Mouse (Mus musculus) gastrocnemius, adult 2 months (tissue): ENCODE measurements around the gene Art3. TPM values are rescaled to one million over a fixed set of nuclear protein-coding genes. Genes with fewer than 3 reads are reported as not detected.

Experiments
- DNase-seq: peaks from one replicate; pipeline ENCODE4 v3.0.0; 2022
- H3K27ac ChIP-seq: fragments of 200-600 bp; 2 replicates; pipeline ENCODE4 v1.8.1; 2022; ENCODE audit warnings: mild to moderate bottlenecking
- H3K4me3 ChIP-seq: fragments of 200-600 bp; 2 replicates; pipeline ENCODE4 v1.8.1; 2022; ENCODE audit warnings: mild to moderate bottlenecking, moderate library complexity
- CTCF ChIP-seq: fragments of 200-600 bp; IDR thresholded peaks from 2 replicates; pipeline ENCODE4 v1.8.1; 2022; ENCODE audit warnings: antibody characterized with exemption, mild to moderate bottlenecking, moderate library complexity
- intact Hi-C: fragments of 180-260 bp; cut with DNase I; formaldehyde crosslinking; loops from one replicate; pipeline ENCODE4 v1.15.1; 2025
- total RNA-seq, 2 experiments: library from RNA; stranded (reverse); gene quantifications; 2 replicates each; pipeline ENCODE4 v1.2.3; 2021

Art3 gene
- total RNA-seq, 2 experiments from 2014 or later = 394 to 399 TPM

DNA sequence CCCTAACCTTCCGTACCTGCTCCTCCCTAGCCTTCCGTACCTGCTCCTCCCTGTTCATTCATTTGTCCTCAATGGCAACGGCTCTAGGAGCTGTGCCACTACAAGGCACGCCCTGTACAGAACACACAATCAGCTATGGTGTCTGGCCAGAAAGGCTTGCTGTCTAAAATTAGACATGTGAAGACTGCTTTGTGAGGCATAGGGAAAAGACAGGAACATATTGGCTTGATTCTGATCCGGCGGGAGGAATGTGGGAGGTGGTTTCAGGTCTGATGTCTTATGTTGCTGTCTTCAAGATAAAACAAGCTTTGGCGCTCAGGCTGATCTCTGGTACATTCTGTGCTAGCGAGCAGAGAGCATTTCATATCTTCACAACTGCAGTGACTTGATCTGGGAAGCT is 59.0 kb downstream of the Art3 start:
- H3K27ac ChIP-seq = peak overlapping the region; percentile 91
- H3K4me3 ChIP-seq = peak overlapping the region; percentile 68
- DNase-seq = peak; percentile 58
- TF ChIP-seq CTCF = no peak
- intact Hi-C loops = no loop called here

DNA sequence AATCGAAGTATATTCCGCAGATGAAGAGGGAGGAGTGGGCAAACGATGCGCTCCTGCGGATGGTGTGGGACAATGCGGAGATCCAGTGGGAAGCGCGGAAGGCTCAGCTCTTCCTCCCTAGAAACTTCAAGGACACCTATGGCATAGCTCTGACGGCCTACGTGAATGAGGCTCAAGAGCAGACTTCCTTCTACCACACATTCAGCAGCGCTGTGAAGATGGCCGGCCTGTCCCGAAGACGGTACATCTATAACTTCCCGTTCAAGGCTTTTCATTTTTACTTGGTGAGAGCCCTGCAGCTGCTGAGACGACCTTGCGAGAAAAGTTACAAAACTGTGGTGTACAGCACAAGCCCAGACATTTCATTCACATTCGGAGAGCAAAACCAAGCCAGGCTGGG is 60.9 kb downstream of the Art3 start:
- no peak for DNase-seq
- Histone ChIP-seq H3K27ac (peak overlapping the region; percentile 91), H3K4me3 (peak overlapping the region; percentile 68)
- intact Hi-C loops = no loop called here
- TF ChIP-seq CTCF = no peak

DNA sequence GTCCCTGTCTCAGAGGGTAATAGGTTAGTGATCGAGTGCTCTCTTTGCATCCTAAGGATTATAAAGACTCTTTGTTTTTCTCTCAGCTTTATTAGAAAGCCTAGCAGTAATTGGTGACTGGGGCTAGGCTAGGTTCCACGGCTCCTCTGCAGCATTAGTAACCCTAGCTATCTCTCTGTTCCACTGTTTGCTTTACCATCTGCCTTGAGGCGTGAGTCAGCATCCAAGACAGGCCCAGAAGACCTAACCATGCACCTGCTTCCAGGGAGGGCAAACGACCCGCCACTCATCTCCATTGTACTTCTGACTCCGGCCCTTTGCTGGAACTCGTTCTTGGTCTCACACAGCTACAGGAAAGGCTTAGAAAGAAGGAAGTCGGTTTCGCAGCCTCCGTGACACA is 62.2 kb downstream of the Art3 start:
- H3K27ac ChIP-seq = peak overlapping the region; percentile 91
- intact Hi-C loops = no loop called here
- peak overlapping the region; percentile 68 for H3K4me3 ChIP-seq
- no peak for DNase-seq
- TF ChIP-seq CTCF = no peak

DNA sequence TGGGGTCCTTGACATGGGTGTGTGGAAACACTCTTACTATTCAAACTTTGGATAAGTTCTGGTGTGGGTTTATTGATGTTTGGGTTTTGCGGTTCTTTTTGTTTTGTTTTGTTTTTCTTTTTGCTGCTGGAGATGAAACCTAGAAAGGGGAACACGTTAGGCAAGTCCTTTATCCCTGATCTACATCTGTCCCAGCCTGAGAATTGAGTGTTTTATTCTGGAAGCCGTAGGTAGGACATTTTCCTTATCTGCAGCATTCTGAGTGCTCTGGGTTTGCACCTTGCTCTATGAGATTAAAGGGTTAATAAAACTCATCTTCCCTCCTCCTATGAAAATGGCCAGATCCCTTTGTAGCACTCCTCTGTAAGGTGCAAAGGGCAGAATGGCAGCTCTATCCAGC is 64.1 kb downstream of the Art3 start:
- no peak for TF ChIP-seq CTCF
- peak overlapping the region; percentile 38 for H3K27ac ChIP-seq
- no peak for DNase-seq
- intact Hi-C loops = loop anchor here (5.0 kb wide), 1 partner anchor 83 kb away; the partner anchor contains the start of gene Sdad1
- H3K4me3 ChIP-seq = no peak overlapping the region

DNA sequence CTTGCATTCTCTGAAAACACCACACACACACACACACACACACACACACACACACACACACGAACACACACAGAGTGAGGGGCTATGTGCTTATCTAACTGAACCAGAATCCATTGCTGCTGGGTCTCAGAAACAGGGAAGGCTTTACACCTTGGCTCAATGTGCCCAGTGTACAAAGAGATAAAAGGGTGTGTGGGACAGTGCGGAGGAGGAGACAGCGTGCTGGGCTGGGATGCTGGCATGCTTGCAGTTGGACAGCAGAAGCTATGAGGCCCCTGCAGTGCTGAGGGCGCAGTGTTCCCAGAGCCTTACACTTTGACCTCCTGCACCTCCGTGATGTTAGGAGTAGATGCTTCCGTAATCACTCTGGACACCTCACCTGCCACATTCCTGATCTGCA is 64.8 kb downstream of the Art3 start:
- no peak for DNase-seq
- intact Hi-C loops = loop anchor here (5.0 kb wide), 1 partner anchor 84 kb away; the partner anchor contains the start of gene Sdad1

DNA sequence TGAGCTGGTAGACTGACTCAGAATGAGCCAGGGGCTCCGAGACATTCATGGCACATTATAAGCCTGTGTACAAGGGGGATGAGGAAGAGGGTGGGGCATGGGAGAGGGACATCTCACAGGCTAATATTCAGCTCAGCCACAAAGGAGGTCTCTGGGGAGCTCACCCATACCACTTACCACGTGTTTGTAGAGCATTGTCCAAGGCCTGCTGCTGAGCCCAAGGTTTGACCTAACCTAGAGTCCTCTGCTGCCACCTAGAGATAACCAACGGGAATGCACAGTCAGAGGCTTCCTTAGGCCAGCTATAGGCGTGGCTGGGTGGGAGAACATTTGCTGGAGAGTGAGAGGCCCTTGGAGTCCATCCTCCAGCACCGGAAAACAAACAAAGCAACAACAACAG is 66.5 kb downstream of the Art3 start:
- H3K27ac ChIP-seq = peak overlapping the region; percentile 41
- TF ChIP-seq CTCF = peak; percentile 85
- peak; percentile 84 for DNase-seq
- H3K4me3 ChIP-seq = peak overlapping the region; percentile 35
- intact Hi-C loops = loop anchor here (5.0 kb wide), 1 partner anchor 86 kb away; the partner anchor contains the start of gene Sdad1

More for the DNA sequence above, 64.8 kb downstream of the Art3 start:
- Histone ChIP-seq H3K4me3 (no peak overlapping the region), H3K27ac (peak overlapping the region; percentile 28)
- TF ChIP-seq CTCF = no peak

DNA sequence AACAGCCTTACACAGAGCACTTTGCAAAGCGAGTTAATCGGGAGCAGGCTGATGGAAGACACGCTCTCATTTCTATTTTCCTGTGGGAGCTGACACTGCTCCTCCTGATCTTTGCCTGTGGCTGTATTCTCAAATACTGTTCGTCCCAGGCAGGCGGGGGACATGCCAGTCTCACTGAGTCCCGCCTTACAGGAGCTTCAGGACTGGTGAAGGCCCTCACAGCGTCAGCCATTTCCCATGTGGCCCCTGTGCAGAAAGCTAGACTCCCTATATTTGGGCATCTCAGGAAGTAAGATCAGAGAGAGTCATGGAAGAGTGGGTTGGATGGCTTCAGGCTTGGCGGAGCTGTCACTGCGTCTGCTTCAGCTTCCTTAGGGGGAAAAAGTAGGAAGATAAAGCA is 71.2 kb downstream of the Art3 start:
- DNase-seq = no peak
- no peak for TF ChIP-seq CTCF
- Histone ChIP-seq H3K27ac (no peak overlapping the region), H3K4me3 (no peak overlapping the region)
- intact Hi-C loops = no loop called here

DNA sequence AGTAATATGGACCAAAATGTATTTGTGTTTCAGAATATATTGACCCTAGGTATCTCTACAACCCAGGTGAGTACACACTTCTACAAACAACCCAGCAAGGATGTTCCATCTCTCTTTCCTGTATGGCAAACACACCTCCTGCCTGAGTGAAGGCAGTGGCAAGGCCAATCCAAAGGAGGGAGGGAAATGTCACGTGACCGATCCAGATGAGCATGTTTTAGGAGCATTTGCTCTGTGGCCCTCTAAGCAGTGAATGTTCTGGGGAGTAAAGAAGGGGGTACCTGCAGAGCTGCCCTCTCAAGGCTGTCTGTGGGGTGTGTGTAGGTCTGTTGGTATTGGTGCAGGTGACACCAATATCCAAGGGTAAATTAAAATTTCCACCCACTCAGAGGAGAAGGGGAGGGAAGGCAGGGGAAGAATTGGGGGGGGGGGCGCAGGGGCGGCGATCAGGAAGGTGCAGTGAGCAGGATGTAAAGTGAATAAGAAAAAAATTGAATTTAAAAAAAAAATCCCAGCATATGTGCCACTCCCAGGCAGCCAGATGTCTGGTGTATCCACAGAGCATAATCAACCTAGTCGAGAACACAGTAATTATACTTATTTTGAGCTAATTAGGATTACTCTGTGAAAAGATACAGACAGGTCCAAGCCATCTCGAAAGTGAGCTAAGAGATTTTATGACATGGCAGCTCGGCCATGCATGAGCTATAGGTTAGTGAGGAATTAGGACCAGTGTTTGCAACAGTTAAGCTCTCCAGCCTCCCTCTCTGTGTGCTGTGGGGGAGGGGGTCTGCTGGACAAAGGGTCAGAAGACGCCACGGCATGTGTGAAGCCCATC is 72.2 kb downstream of the Art3 start:
- no peak overlapping the region for H3K4me3 ChIP-seq
- H3K27ac ChIP-seq = no peak overlapping the region
- intact Hi-C loops = no loop called here
- TF ChIP-seq CTCF = no peak
- DNase-seq = no peak

DNA sequence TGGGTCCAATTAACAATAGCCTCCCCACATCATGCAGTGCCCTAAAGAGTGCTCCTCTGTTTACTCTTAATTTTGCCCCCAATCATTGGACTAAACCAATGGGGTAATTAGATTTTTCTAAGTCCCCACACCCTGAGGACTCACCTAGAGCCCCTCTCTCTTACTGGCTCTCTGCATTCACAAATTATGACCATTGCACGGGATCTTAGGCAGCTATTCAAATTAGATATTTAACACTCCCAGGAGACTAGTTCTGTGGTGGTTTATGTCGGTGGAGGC is 72.7 kb downstream of the Art3 start:
- TF ChIP-seq CTCF = no peak
- no peak for DNase-seq
- intact Hi-C loops = no loop called here
- no peak overlapping the region for H3K27ac ChIP-seq
- H3K4me3 ChIP-seq = no peak overlapping the region

DNA sequence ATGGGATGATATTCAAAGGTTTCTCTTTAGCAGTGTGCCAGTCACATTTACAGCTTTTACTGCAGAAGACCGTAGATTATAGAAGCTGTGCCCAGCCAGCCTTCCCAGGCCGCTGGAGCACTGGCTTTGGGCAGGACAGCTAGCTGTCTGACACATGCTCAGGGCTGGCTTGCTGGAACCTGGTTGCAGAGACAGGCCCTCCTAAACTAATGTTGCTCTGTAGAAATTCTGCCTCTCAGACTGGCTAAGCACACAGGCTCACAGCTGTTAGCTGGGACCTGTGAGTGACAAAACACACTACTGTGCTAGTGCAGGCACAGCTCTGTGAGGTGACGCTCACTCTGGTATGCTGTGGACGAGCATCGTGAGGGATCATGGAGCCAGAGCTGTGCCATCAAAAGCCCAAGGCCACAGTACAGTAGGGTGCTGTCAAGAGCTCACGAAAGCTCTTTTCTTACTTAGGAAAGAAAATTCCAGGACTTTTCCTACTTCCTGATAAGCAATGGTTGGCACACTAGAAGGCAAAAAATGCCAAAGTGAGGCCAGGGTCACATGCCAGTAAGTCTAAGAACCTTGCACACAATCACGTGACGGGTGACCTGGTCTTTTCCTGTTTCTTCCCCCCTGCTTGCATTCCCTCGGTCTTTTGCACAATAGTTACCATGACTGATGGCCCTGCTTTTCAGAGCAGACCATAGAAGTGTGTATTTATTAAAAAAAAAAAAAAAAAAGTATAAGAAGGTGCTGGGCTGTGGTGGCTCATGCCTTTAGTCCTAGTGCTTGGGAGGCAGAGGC is 77.9 kb downstream of the Art3 start:
- peak overlapping the region; percentile 56 for H3K27ac ChIP-seq
- intact Hi-C loops = no loop called here
- no peak overlapping the region for H3K4me3 ChIP-seq
- DNase-seq = no peak
- TF ChIP-seq CTCF = no peak

DNA sequence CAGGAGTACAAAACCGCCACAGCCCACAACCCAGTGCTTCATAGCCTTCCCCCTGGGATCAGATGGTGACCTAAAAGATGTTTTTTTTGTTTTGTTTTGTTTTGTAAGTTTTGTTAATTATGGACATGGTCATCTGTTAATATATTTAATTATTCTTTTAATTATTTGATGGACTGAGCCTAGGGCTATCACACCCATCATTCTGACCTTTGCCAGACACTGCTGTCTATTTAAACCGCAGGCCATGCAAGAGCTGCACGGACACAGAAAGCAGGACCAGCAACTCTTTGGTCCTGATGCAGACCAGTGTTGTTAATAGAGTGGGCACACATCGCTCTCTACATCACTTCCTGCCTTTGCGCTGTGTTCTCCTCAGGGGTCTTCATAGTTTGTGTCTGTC is 78.9 kb downstream of the Art3 start:
- H3K4me3 ChIP-seq = no peak overlapping the region
- no peak overlapping the region for H3K27ac ChIP-seq
- no peak for TF ChIP-seq CTCF
- intact Hi-C loops = no loop called here
- no peak for DNase-seq

DNA sequence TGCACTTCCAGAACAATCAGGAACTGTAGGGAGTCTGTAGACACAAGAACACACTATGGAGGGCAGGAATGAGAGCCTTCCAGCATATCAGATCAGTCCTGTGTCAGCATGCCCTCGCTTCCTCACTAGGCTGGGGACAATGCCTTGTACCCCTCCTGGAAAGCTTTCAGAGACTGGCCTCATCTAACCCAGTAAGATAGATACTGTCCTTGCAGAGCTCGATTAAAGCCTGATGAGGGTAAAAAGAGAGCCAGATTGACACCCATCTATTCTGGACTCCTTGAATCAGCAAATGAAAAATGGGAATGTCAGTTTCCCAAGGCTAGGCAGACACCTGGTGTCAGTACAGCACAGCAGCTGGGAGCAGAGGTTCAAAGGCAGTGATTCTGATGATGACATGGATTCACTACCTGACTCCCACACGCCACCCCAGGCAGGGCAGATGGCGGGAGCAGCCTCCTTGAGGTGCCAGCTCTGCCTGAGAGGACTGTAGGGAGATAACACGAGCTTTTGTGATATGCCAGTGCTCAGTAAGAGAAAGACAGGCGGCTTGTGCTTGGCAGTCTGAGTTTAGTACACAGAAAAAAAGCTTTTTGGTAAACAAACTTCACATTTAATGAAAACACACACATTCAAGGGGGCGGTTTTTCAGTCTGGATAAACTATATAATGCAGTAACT is 80.0 kb downstream of the Art3 start:
- DNase-seq = no peak
- Histone ChIP-seq H3K4me3 (no peak overlapping the region), H3K27ac (peak overlapping the region; percentile 5; the same call in 1 of the 2 replicates)
- no peak for TF ChIP-seq CTCF
- intact Hi-C loops = no loop called here

DNA sequence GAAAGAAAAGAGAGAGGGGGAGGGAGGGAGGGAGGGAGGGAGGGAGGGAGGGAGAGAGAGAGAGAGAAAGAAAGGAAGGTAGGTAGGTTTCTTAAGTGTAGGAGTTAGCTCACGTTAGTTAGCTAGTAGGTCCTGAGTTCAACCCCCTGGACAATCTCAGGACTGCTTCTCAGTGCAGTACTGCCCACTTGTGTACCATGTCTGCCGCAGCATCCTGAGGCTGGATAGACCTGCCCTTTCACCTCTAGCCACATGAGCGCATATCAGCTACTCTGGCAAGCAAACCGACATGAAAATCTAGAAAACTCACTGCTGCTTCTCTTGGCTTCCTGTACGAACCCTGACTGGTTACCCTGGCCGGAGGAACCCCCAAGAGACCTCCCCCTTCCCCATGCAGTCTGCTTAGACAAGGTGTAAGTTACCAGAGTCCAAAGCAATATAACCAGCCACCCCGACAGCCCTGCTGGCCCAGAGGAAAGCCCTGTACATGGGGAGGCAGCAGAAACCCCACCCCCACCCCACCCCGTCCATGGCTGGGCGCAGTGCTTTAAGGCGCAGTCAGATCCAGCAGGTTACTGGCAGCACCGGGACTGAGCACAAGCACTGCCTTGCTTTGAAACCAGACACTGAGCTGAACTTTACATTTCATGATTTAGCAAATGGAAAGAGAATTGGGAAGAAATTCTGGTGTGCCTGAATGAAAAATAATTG is 81.8 kb downstream of the Art3 start:
- H3K27ac ChIP-seq = no peak overlapping the region
- TF ChIP-seq CTCF = no peak
- intact Hi-C loops = no loop called here
- H3K4me3 ChIP-seq = no peak overlapping the region
- DNase-seq = no peak
